Mouse (Mus musculus) brain, adult 2 months (tissue): ENCODE results near the gene Ppfibp1.

Experiments
- DNase-seq: peaks from one replicate; pipeline ENCODE4 v3.0.0; 2011; ENCODE audit warnings: low read depth, low spot score

The Ppfibp1 gene

DNA sequence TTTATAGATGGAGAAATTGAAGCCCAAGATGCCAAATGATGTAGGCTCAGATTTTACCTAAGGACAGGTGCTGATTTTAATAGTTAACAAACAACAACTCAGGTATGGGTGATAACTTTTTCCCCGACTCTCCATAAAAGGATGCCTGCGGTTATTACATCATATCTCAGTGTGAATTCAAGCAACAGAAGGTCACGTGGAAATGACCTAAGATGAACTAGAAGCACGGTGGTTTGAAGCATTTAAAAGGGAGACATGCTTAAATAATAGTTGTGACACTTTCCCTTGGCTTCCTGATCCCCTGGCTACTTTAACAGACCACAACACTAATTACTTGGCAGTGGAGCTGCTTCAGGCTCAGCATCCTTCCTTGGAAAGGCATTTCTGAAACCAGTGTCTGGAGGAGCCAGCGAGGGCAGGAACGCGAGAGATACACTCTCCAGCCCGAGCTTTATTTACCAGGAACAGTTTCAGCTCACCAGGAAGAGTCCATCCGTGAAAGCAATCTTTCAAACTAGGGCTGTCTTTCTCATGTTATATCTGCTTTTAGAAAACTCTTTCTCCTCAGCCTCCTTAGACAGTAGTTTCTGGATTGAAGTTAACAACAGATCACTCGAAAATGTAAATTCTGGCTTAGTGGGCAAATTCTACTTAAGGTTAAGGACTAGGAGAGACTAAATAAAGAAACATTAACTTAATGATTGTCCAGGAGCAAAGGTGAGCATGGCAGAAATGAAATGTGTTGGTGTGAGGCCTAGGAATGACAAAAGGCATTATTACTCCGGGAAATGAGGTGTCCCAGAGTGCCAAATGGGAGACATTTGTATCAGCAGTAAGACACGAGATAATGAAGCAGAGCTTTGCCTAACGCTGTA, 6.2 kb upstream of the Ppfibp1 start:
- no peak for DNase-seq

DNA sequence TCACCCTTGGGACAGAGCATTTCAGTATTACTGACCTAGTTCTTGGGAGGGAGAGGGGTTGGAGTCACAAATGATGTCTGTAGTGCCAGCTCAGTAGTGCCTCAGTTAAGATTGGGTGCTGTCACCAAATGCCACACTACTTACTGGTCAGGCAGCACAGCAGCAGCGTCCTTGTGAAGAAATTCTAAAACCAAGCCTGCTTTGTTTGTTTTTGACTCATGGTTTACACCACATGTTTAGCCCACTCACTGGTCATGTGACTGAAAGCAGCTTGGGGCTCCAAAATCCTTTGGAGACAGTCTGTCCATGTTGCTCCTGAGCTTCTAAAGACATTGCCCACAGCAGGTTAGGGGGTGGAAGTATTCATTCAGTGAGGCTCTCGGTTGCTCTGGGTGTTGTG, 4.9 kb upstream of the Ppfibp1 start:
- peak; percentile 71 for DNase-seq

- DNase-seq = no peak
Measured at GRCm38 (mm10) chr6:146884171-146884570, 4.1 kb upstream of the Ppfibp1 start.

- DNase-seq = peak; percentile 60
Measured at GRCm38 (mm10) chr6:146884851-146885250, 3.4 kb upstream of the Ppfibp1 start.

DNA sequence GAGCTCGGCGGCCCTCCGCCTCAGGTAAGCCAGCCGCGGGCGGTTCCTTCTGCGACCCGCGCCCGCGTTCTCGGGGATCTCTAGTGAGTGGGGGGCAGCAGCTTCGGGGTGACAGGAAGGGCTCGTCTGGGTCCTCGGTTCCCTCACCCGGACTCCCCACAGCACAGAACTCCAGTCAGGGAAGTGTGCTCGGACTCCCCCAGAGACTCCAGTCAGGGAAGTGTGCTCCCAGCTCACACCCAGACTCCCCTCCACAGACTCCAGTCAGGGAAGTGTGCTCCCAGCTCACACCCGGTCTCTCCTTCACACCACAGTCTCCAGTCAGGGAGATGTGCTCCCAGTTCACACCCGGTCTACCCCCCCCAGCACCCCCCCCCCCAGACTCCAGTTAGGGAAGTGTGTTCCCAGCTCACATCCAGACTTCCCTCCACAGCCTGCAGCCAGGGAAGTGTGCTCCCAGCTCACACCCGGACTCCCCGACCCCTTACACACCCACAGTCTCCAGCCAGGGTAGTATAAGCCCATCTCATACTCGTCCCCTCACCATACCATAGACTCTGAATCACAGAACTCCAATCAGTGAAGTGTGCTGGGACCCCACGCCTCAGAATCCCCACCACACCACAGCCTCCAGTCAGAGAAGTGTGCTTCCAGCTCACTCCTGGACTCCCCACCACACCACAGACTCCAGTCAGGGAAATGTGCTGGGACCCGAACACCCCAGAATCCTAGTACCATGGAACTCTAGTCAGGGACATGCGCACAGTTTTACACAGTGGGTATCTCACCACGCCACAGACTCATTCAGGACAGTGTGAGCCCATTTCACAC, 588 bp downstream of the Ppfibp1 start:
- no peak for DNase-seq

GRCm38 (mm10) chr6:146890215-146890614, 1.9 kb downstream of the Ppfibp1 start:
- DNase-seq = no peak

GRCm38 (mm10) chr6:146890633-146891032, 2.3 kb downstream of the Ppfibp1 start:
- no peak for DNase-seq

- DNase-seq = peak; percentile 52
Measured at GRCm38 (mm10) chr6:146893890-146894289, 5.6 kb downstream of the Ppfibp1 start.

DNA sequence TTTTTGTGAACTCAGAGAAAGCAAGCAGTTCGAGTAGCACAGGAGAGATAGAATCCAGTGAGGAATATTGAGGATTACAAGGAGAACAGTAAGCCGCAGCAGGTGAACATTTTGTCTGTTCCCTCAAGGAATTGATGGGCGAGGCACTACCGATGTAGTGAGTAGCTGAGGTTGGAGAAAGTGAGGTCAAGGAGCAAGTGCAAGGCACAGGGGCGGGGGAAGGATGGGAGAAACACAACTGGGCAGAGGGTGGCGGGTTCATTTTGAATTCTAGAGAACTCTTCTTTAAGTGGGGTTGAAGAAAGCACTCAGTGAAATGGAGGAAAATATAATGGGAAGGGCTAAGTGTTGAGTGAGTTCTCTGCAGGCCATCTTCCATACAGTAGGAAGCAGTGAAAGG, 10.4 kb downstream of the Ppfibp1 start:
- DNase-seq = no peak

GRCm38 (mm10) chr6:146899647-146900046, 11.4 kb downstream of the Ppfibp1 start:
- DNase-seq = no peak

DNA sequence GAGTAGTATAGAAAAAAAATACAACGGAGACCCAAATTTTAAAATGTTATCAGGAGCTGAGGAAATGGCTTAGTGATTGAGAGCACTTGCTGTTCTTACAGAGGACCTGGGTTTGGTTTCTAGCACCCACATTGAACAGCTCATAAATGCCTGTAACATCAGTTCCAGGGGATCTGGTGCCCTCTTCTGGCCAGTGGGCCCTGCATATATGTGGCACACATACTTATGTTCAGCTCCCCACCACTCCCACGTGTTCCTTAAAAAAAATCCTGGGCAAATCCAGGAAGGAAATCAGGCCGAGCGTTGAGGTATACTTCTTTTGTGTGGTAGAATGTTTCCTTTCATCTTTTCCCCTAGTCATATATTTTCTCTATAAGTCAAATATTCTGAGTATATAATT, 13.6 kb downstream of the Ppfibp1 start:
- DNase-seq = no peak

- DNase-seq = no peak
Measured at GRCm38 (mm10) chr6:146903632-146904031, 15.3 kb downstream of the Ppfibp1 start.

- no peak for DNase-seq
Measured at GRCm38 (mm10) chr6:146904707-146905106, 16.4 kb downstream of the Ppfibp1 start.

GRCm38 (mm10) chr6:146906000-146906786, 17.9 kb downstream of the Ppfibp1 start:
- no peak for DNase-seq

GRCm38 (mm10) chr6:146907061-146907794, 18.9 kb downstream of the Ppfibp1 start:
- DNase-seq = no peak

DNA sequence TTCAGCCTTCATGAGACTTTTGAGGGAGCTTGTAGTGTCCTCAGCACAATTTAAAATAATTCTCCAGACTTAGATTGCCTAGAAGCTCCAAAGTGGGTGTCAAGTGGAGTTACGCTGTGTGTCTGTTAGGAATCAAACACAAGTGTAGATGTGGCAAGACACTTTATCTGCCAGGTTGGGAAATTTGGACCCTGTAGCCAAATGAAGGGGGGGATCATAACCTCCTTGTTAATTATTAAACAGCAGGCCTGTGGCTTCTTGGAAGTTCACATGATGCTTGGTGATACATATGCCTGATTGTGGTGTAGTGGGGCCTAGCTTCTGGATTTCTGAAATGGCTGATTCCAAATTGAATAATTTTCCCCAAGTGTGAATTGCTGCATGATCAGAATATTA, 19.5 kb downstream of the Ppfibp1 start:
- no peak for DNase-seq

- DNase-seq = no peak
Measured at GRCm38 (mm10) chr6:146908801-146909200, 20.5 kb downstream of the Ppfibp1 start.

DNA sequence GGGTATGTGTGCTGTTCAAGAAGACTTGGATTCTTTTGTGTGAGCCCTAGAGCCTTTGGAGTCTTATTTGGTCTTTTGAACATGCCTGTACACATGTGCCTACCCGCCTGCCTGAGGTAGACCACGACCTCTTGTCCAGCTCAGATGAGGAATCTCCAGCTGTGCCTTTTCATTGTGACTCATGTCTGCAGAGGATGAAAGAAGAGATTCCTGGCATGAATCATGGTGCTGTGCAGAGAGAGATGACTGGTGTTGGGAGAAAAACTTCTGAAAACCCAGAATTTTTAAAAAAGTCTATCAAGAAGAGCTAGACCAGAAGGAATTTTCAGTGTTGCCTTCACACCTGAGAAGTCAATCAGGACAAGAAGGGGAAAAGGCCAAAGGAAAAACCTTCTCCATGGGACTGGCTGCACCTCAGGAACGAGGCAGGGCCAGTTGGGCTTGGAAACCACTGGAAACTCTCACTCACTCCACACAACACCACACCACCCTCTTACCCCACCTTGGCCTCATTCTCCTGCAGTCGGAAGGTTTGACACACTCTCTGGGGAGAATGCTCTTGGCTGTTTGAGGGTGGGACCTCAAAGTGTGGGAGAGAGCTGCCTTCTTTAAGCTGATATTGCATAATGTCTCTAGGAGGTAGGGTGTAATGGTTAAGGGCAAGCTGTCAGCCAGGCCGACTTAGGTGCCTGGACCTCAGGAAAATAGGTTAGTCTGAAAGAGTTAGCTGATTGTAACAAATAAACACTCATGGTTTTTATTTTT, 21.6 kb downstream of the Ppfibp1 start:
- DNase-seq = peak; percentile 69

DNA sequence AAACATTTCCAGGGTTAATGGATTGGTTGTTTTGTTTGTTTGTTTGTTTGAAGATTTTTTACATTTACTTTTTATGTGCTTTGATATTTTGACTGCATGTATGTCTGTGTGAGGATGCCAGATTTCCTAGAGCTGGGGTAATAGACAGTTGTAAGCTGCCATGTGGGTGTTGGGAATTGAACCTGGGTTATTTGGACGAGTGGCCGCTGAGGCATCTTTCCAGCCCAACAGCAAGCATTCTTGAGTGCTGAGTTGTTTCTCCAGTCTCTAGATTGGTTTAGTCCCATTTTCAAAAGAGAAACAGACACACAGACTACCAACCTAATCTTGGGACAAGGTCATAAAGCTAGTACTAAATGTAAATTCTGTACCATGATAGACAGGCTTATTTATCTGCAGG, 22.5 kb downstream of the Ppfibp1 start:
- no peak for DNase-seq

- DNase-seq = no peak
Measured at GRCm38 (mm10) chr6:146912835-146913488, 24.7 kb downstream of the Ppfibp1 start.
